Mouse (Mus musculus) retina, postnatal 1 day (tissue): ENCODE measurements at regions not wholly inside any gene's neighbourhood (a gene's known extent, or its start where the extent isn't known, plus 50 kb on each side); places are given as distances from the start of the nearest gene placed in this dataset.

Experiments used
- DNase-seq: peaks from one replicate; pipeline ENCODE4 v3.0.0-alpha.2; 2012

DNA sequence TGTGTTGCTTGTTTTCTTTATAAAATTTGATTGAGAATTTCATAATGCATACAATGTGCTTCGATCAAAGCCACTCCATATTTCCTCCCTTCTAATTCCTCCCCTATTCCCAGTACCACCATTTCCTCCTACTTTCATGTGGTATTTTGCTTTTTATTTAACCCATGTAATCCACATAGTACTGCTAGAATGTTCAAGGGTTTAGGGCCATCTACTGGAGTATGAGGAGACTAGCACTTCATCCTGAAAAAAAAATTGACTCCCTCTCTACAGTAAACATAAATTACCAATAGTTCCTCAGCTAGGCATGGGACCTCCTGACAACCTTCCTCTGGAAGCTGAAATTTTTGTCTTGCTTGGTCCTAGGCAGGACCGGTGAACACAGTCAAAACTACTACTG lies 163.0 kb downstream of the Gpr165 start:
- no peak for DNase-seq

DNA sequence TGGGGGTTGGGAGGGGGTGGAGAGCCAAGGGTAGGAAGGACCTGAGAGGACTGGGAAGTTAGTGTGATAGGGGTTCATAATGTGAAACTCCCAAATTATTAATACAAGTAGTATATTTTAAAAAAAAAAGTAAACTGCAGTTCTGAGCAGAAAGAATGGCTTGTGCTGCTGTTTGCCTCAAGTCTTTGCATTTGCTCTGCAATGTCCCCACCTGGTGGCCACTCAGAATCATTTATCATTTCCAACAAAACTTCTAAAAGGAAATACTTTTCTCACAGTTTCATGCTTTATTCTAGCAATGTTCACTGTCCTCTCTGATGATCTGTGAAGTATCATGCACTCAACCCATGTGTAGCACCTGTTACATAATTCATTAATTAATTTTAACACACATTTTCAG lies 165.5 kb downstream of the Gpr165 start:
- peak; percentile 18 for DNase-seq

DNA sequence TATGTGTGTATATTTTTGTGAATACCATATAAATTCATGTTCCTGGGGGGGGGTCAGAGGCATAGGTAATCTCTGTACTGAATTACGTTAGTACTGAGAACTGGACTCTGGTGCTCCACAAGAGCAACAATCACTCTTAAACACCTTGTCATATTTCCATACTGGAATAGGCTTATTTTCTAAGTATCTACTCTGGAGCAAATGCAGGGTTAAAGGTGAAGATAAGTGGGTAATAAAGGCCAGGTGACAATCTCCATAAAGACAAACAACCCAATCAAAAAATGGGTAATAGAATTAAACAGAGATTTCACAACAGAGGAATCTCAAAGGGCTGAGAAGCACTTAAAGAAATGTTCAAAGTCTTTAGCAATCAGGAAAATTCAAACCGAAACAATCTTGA lies 165.9 kb downstream of the Gpr165 start:
- no peak for DNase-seq

DNA sequence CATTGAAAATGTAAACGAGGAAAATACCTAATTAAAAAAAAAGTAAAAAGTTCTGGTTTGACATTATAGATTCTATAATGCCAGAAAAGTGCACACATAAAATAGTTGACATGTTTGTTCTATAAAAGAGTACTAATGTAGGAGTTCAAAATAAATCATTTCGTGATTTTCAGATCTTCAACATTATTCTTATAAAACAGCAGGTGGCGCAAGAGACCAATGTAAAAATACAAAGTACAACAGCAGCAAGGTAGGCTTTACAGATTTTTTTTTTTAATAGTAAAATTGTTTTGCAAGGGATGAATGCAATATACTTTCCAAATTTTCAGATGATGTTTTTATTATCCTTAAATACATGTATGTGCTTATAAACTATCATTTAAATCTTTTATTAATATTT lies 171.8 kb upstream of the Pgr15l start:
- peak; percentile 28 for DNase-seq
